Mouse (Mus musculus) testis, adult 2 months (tissue): ENCODE data around the gene Ankle1.

Experiments
- CTCF ChIP-seq: fragments of 200-500 bp; IDR thresholded peaks from 2 replicates; pipeline ENCODE4 v1.5.1; 2012; ENCODE audit warnings: low read depth, mild to moderate bottlenecking, inconsistent platforms, low read length, moderate library complexity; ENCODE audit not compliant: control insufficient read depth, insufficient read depth, insufficient replicate concordance
- POLR2A ChIP-seq: fragments of 200-500 bp; IDR thresholded peaks from 2 replicates; pipeline ENCODE4 v1.6.1; 2012; ENCODE audit warnings: low read depth, mild to moderate bottlenecking, inconsistent platforms, low read length, moderate library complexity; ENCODE audit not compliant: control insufficient read depth

GRCm38 (mm10) chr8:71376423-71377030 is 29.3 kb upstream of the Ankle1 start:
- TF ChIP-seq CTCF, result no peak
- no peak for TF ChIP-seq POLR2A
